Mouse (Mus musculus): ENCODE measurements around the gene Rfx2.

Gene Rfx2

DNA sequence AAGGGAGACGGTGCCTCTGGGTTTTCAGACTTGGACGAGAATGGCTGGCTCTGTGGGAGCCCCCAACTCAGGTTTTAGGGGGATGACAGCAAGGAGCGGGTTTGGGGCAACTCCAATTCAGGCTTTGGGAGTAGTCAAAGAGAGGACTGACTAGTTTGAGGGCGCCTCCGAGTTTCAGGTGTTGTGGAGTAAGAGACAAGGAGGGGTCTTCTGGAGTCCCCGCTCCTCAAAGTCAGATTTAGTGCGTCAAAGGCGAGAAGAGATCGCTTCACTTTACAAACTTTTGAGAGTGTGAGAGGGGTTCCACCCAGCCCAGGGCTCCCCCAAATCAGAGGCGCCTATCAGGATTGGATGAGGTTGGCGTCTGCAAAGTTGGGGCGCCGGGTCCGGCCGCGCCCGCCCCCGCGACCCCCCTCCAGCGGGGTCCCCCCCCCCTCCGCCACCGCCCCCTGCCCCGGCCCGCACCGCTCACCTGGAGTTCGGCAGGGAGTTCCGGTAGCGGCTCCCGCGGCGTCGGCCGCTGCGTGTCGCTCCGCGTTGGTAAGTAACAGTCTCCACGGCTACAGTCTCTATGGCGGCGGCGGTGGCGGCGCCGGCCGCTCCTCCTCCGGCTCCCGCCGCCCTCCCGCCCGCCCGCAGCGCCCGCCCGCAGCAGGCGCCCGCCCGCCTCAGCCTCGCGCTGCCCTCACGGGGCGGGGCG, at the start of gene Rfx2:
Gene Rfx2 (minus strand): TSS at position 603 of the 700 bp plus-strand sequence.
- in situ Hi-C loops (cut with MboI, MseI): no loop called here

DNA sequence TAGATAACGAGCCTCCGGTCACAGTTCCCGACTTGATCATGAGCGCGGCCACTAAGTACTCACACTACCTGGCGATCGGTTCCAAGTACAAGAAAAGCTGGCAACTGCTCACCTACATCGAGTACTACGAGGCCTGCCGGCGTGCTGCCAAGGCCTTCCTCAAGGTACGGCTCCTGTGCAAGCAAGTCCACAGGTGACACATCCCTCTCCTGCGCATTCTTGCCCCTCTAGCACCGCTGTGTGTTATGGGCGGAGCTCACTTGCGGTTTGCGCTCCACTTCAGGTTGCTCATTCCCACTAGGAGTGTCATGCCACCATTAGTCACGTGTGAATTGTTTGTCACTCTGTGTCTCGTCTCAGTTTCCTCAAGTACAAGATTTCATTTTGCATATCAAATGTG, 46.6 kb upstream of the Rfx2 start:
- in situ Hi-C loops (cut with MboI, MseI): no loop called here

- in situ Hi-C loops (cut with MboI, MseI): no loop called here
Measured at GRCm38 (mm10) chr17:56876981-56877380, 46.2 kb upstream of the Rfx2 start.

GRCm38 (mm10) chr17:56876465-56876864, 45.7 kb upstream of the Rfx2 start:
- in situ Hi-C loops (cut with MboI, MseI): no loop called here

DNA sequence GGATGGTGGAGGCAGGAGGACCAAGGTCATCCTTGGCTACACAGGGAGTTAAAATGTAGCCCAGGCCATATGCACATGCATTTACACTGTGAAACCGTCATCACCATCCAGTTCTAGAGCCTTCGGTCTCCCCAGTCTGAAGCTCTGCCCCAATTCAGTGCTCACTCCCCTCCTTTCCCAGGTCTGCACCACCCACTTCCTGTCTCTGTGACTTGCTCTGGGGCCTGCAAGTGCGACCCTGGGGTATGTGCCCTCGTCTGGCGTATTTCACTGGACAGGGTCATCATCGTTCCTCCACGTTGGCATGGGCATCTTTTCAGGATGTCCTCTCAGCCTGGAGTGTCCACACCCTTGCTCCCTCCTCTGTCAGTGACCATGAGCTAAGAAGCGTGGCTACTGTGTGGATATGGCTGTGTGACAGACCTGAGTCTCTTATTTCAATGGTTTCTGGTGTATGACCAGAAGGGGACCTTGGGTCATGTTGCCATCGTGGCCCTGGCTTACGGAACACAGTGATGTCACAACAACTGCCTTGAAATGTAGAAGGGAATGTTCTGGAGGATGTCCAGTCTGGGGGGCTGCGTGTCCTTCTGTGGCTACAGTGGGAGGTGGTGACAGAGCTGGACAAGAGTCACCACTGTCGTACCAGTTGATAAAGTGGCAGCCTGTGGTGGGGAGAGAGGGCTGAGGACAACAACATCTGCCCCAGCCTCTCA, 44.3 kb upstream of the Rfx2 start, which contains the start of gene 1700061G19Rik:
Gene 1700061G19Rik (plus strand): TSS at position 542 of the 716 bp plus-strand sequence.
- in situ Hi-C loops (cut with MboI, MseI): no loop called here

DNA sequence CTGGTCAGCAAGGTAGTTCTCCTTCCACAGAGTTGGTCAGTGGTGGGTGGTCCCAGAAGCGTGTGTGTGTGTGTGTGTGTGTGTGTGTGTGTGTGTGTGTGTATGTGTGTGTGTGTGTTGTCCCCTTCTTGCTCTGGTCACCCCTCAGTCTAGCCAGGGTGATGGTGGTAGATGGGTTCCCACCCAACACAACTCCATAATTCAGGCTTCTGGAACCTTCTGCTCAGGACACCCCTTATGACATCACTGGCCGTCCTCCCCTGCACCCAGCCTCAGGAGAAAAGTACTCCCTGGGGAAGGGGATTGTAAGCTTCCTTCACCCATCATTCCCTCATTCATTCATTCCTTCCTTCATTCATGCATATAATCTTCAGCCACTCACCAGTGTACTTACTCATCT, 43.4 kb upstream of the Rfx2 start, which contains the start of gene Acsbg2:
Gene Acsbg2 (minus strand): TSS at position 211 of the 400 bp plus-strand sequence.
- in situ Hi-C loops (cut with MboI, MseI): no loop called here

GRCm38 (mm10) chr17:56872512-56872911, 41.7 kb upstream of the Rfx2 start:
- in situ Hi-C loops (cut with MboI, MseI): no loop called here

- in situ Hi-C loops (cut with MboI, MseI): no loop called here
Measured at GRCm38 (mm10) chr17:56871767-56872166, 41.0 kb upstream of the Rfx2 start.

GRCm38 (mm10) chr17:56870287-56870953, 39.6 kb upstream of the Rfx2 start:
- in situ Hi-C loops (cut with MboI, MseI): no loop called here

DNA sequence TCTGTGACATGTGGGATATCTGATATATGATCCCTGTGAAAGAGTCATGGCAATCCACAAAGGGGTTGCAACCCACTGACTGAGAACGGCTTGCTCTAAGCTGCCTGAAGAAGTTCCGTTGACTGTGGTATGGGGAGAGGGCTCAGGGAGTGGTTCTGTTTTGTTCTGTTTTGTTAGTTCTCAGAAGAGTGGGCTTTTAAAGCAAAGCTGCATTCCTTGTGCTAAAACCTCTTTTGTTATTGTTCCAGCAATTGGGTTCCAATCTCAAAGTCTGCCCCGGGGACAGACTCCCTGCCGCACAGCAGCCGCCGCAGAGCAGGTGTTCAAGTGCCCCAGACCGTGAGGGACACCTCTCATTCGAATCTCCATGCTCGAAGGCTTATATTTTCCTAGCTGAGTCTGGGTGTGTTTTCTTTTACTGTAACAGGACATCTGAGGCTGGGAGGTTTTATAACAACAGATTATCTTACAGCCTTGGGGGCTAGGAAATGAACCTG, 38.7 kb upstream of the Rfx2 start:
- in situ Hi-C loops (cut with MboI, MseI): no loop called here

GRCm38 (mm10) chr17:56866071-56866470, 35.3 kb upstream of the Rfx2 start:
- in situ Hi-C loops (cut with MboI, MseI): no loop called here

DNA sequence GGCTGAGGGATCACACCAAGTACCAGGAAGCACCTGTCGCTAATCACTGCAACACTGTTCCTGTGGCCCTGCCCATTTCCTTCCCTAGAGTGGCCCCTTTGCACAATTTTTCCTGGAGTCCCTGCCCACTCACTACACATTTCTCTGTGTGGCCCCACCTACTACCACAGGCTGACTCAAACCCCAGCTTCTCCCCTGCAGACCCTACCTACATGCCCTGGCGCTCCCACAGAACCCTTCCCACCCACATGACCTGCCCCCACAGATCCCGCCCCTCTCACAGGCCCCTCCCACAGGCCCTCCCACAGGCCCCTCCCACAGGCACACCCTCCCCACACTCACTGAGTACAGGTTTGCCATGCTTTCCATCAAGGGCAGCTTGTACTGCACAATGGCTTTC, 30.4 kb upstream of the Rfx2 start:
- in situ Hi-C loops (cut with MboI, MseI): no loop called here

GRCm38 (mm10) chr17:56858922-56859321, 28.1 kb upstream of the Rfx2 start:
- in situ Hi-C loops (cut with MboI, MseI): no loop called here

DNA sequence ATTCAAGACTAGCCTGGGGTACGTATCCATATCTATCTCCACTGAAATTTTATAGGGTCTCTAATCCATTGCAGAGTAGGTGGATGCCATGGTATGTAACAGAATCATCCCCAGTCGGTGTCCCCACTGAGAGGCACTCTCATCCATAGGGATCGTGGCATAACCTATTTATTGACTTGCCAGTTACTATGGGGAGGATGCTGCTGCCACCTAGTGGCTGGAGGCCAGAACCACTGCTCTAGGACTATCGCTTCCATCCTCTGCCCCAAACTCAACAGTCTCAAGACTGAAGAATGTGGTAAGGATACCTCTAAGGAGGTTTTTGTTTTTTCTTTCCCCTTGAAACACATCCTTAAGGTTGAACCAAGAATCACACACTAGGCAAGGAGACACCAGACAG, 27.4 kb upstream of the Rfx2 start:
- in situ Hi-C loops (cut with MboI, MseI): no loop called here

GRCm38 (mm10) chr17:56855421-56855820, 24.6 kb upstream of the Rfx2 start:
- in situ Hi-C loops (cut with MboI, MseI): no loop called here

GRCm38 (mm10) chr17:56851167-56851566, 20.4 kb upstream of the Rfx2 start:
- in situ Hi-C loops (cut with MboI, MseI): no loop called here

GRCm38 (mm10) chr17:56849710-56850109, 18.9 kb upstream of the Rfx2 start:
- in situ Hi-C loops (cut with MboI, MseI): loop anchor here (5.0 kb wide), 1 partner anchor 63 kb away; no protein-coding TSS in a partner anchor

GRCm38 (mm10) chr17:56848785-56849184, 18.0 kb upstream of the Rfx2 start:
- in situ Hi-C loops (cut with MboI, MseI): loop anchor here (5.0 kb wide), 1 partner anchor 64 kb away; no protein-coding TSS in a partner anchor

DNA sequence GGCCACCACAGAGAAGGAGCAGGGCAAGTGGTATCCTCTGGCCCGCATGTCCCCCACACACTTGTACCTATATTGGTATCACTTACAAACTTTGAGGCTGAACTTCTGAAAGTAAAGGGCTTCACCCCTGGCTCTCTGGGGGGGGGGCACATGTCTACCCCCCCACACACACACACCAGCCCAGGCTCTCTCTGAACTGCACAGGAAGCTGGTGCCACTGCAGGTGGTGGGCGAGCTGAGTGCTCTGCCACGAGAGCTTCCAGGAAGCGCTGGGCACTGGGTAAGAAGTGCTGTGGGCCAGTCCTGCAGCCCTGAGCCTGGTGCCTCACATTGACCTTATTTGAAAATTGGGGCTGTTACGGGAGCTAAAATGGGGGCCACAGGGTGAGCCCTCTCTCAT, 12.9 kb upstream of the Rfx2 start:
- in situ Hi-C loops (cut with MboI, MseI): no loop called here

GRCm38 (mm10) chr17:56842173-56842572, 11.4 kb upstream of the Rfx2 start:
- in situ Hi-C loops (cut with MboI, MseI): no loop called here

GRCm38 (mm10) chr17:56840524-56840923, 9.7 kb upstream of the Rfx2 start:
- in situ Hi-C loops (cut with MboI, MseI): no loop called here

DNA sequence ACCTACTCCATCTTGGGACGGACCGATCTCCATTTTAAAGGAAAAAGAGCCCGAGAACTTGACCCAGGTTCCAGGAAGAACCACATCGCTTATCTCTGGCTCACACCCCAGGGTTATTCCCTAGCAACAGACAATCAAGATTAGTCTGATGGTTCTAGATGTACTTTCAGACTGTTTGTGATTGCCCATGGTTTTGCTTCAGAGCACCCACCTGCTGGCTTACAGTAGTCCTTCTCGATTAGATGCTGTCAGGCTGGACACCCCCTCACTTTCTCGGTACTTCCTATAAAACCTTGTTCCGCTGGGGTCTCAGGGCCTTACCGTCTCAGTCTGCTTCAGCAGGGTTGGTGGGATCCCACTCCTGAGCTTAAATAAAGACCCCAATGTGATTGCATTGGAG, 5.5 kb upstream of the Rfx2 start:
- in situ Hi-C loops (cut with MboI, MseI): no loop called here
